Mouse (Mus musculus) megakaryocyte, embryonic 14.5 days (primary cell): ENCODE results near the gene Jagn1. TPM values are rescaled to one million over a fixed set of nuclear protein-coding genes. Genes with fewer than 3 reads are reported as not detected.
A peak's percentile ranks its signal among the peaks of the same experiment; 100 is the strongest.

ENCODE experiments used
- H3K27me3 ChIP-seq: replicated peaks from 2 replicates; pipeline ENCODE3; 2012; ENCODE audit warnings: inconsistent platforms
- H3K36me3 ChIP-seq: replicated peaks from 2 replicates; pipeline ENCODE3; 2012; ENCODE audit warnings: low read length, inconsistent platforms, mixed read lengths
- H3K4me1 ChIP-seq: 2 replicates; pipeline ENCODE4 v1.6.1; 2012; ENCODE audit warnings: inconsistent platforms
- H3K4me3 ChIP-seq: replicated peaks from 2 replicates; pipeline ENCODE3; 2012; ENCODE audit warnings: moderate library complexity, mild to moderate bottlenecking, inconsistent platforms
- H3K9me3 ChIP-seq: 2 replicates; pipeline ENCODE4 v1.6.1; 2012; ENCODE audit warnings: inconsistent platforms
- FLI1 ChIP-seq: IDR thresholded peaks from 2 replicates; pipeline ENCODE4 v1.6.1; 2012; ENCODE audit warnings: low read length, inconsistent platforms, mixed read lengths
- GATA1 ChIP-seq: IDR thresholded peaks from 3 replicates; pipeline ENCODE4 v1.6.1; 2012; ENCODE audit warnings: mixed read lengths, low read length, inconsistent platforms, borderline replicate concordance
- polyA plus RNA-seq: library from polyadenylated mRNA; stranded (reverse); fragments of >175 nt; gene quantifications from 2 replicates; pipeline ENCODE4 v1.2.3, GENCODE M21; 2012; ENCODE audit warnings: low replicate concordance; ENCODE audit not compliant: insufficient read depth

Gene Jagn1
- polyA plus RNA-seq, 1 experiment, result 10.3 TPM

DNA sequence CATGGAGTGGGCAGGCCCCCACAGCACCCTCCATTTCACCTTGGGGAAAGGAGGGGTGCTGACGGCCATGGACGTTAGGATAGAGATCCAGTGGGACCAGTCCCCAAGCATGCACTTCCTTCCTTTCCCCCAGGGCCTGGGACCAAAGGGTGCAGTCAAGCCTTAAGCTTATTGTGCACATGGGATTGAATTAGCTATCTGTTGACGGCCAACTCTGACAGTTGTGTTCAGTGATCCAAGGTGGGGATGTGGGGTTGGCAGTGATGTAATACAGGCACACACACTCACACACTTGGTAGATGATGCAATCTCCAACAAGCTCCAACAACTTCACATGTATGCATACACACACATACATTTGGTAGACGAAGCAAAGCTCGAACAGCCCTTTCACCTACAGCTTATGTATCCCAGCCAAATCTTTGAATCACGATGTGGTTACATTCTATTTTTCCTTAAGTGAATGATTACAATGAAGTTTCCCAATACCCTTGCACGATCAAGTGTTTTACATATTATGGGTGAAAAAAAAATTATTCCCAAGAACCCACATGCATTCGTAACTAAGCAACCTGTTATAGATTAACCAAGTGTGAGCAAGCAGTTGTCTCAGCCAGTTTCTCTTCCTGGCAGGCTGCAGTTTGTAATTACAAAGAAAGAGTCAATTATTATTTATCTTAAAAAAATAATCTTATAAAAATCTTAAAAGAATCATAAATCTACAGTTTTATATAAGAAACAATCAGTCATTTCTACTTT is 2.0 kb downstream of the Jagn1 start:
- H3K9me3 ChIP-seq, result no peaks in the 10 kb centered on the region

DNA sequence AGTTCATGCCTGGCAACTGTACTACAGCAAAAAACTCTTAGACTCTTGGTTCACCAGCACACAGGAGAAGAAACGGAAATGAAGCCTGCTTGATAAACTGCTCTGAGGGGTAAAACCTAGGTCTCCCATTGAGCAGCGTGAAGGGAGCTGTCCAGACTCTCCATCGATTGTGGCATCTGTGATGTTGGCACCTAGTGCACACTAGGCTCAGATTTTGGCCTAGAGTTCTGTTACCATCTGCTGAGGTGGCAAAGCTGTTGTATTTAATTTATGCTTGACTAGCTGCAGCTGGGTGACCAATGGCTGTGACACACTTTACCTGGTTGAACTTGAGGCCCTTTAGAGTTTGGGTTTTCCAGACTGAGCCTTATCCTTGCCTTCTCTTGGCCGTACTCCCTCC is 5.3 kb downstream of the Jagn1 start:
- peaks cover 6% of the 10 kb centered on the region for H3K27me3 ChIP-seq
- H3K9me3 ChIP-seq, result no peaks in the 10 kb centered on the region
- H3K4me1 ChIP-seq, result peaks cover 19% of the 10 kb centered on the region
- no peak for TF ChIP-seq FLI1
- TF ChIP-seq GATA1, result no peak
- peaks cover 41% of the 10 kb centered on the region for H3K36me3 ChIP-seq
- no peak overlapping the region for H3K4me3 ChIP-seq

More for the DNA sequence above, 2.0 kb downstream of the Jagn1 start:
- no peaks in the 10 kb centered on the region for H3K27me3 ChIP-seq
- peaks cover 31% of the 10 kb centered on the region for H3K4me1 ChIP-seq
- peaks cover 39% of the 10 kb centered on the region for H3K36me3 ChIP-seq
- no peak for TF ChIP-seq GATA1
- TF ChIP-seq FLI1, result no peak
- no peak overlapping the region for H3K4me3 ChIP-seq

GRCm38 (mm10) chr6:113451839-113452238 is 9.5 kb downstream of the Jagn1 start:
- TF ChIP-seq GATA1 (no peak), FLI1 (no peak)
- Histone ChIP-seq H3K9me3 (no peaks in the 10 kb centered on the region), H3K4me1 (peaks cover 7% of the 10 kb centered on the region), H3K36me3 (peaks cover 26% of the 10 kb centered on the region), H3K27me3 (peaks cover 6% of the 10 kb centered on the region), H3K4me3 (no peak overlapping the region)

- Histone ChIP-seq H3K4me3 (no peak overlapping the region), H3K27me3 (peaks cover 9% of the 10 kb centered on the region), H3K36me3 (no peaks in the 10 kb centered on the region), H3K4me1 (peaks cover 39% of the 10 kb centered on the region), H3K9me3 (no peaks in the 10 kb centered on the region)
- TF ChIP-seq FLI1, result no peak
- no peak for TF ChIP-seq GATA1
Observed at GRCm38 (mm10) chr6:113455007-113455406, 12.6 kb downstream of the Jagn1 start.

DNA sequence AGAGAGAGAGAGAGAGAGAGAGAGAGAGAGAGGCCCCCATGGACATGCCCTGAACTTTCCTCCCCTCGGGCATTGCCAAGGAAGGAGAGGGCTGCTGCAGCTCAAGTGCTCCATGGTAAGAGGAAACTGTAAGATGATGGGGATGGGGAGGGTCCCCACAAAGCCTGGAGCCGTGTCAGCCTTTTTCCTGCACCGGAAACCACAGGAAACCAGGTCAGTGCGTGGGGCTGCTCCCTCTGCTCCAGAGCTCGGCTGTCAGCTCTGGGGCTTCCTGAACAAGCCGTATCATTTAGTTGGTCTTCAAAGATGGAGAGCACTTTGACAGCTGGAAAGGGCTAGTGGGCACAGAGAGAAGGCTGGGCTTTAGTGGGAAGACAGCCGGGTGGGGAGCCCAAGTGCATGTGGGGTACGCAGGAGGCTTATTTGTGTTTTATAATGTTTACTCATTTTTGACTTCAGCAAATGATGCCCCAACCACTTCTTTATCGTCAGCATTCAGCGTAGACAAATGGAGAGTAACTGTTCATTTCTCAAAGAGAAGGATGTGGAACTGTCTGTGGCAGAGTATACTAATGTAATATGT is 15.7 kb downstream of the Jagn1 start, which contains the start of gene Il17re:
Gene Il17re, plus strand, starts transcription at position 533 of the 583 bp plus-strand sequence.
- Histone ChIP-seq H3K27me3 (peaks cover 3% of the 10 kb centered on the region), H3K4me3 (peak within 1 kb of the TSS; percentile 76), H3K4me1 (peaks cover 50% of the 10 kb centered on the region), H3K36me3 (no peaks in the 10 kb centered on the region), H3K9me3 (no peaks in the 10 kb centered on the region)
- no peak for TF ChIP-seq FLI1
- TF ChIP-seq GATA1, result no peak

DNA sequence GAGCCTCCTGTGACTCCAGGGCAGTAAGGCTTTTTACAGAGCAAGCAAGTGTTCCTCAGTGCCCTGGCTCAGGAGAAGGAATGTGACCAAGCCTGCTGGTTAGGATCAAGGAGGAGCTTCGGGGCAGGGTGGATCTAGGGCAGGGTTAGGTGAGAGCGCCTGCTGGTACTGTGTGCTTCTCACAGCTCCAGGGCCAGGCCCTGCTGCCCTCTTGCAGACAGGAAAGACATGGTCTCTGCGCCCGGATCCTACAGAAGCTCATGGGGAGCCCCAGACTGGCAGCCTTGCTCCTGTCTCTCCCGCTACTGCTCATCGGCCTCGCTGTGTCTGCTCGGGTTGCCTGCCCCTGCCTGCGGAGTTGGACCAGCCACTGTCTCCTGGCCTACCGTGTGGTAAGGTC is 16.3 kb downstream of the Jagn1 start:
- Histone ChIP-seq H3K27me3 (peaks cover 8% of the 10 kb centered on the region), H3K4me3 (peak overlapping the region; percentile 2), H3K4me1 (peaks cover 50% of the 10 kb centered on the region), H3K36me3 (no peaks in the 10 kb centered on the region), H3K9me3 (no peaks in the 10 kb centered on the region)
- no peak for TF ChIP-seq GATA1
- no peak for TF ChIP-seq FLI1

DNA sequence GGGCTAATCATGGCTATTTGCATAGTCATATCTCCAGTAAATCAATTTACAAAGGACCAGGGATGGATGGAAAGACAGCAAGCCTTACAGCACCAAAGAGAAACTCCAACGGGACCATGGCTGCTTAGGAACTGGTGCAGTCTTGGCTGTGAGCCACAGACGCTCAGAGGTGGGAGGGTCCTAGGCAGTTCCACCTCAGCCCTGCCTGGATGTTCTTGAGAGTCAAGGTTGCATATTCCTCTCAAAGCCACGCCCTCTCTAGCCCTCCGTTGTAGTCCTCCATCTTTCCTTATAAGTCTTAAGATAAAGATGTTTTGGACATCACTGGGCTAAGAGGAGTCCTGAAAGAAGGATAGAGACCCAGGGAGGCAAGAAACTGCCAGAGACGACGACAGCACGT is 21.7 kb downstream of the Jagn1 start:
- H3K9me3 ChIP-seq, result no peaks in the 10 kb centered on the region
- TF ChIP-seq GATA1 (no peak), FLI1 (no peak)
- no peaks in the 10 kb centered on the region for H3K36me3 ChIP-seq
- H3K4me1 ChIP-seq, result peaks cover 35% of the 10 kb centered on the region
- no peak overlapping the region for H3K4me3 ChIP-seq
- H3K27me3 ChIP-seq, result peaks cover 37% of the 10 kb centered on the region

- H3K4me3 ChIP-seq, result no peak overlapping the region
- peaks cover 49% of the 10 kb centered on the region for H3K27me3 ChIP-seq
- no peaks in the 10 kb centered on the region for H3K9me3 ChIP-seq
- H3K36me3 ChIP-seq, result no peaks in the 10 kb centered on the region
- TF ChIP-seq GATA1 (no peak), FLI1 (no peak)
- H3K4me1 ChIP-seq, result peaks cover 36% of the 10 kb centered on the region
Observed at GRCm38 (mm10) chr6:113465602-113466001, 23.2 kb downstream of the Jagn1 start.

GRCm38 (mm10) chr6:113468512-113468911 is 26.1 kb downstream of the Jagn1 start:
- Histone ChIP-seq H3K4me1 (peaks cover 36% of the 10 kb centered on the region), H3K4me3 (peak overlapping the region; percentile 92), H3K9me3 (no peaks in the 10 kb centered on the region), H3K27me3 (peaks cover 66% of the 10 kb centered on the region), H3K36me3 (no peaks in the 10 kb centered on the region)
- TF ChIP-seq FLI1, result no peak

DNA sequence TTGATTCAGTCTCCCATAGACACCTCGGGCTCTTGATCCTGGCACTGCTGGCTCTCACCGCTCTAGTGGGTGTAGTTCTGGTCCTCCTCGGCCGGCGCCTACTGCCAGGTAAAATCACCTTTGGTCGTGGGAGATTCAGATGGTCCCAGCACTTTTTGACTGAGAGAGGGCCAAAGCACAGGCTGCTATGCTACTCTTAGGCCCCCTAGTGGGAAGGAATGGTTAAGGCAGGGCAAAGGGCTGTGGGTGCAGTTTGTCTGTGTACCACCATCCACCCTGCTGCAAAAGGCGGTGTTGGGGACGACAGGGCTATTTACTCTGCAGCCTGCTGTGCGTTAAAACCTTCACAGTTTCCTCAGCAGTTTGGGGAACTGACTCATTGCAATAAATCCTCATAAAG is 26.7 kb downstream of the Jagn1 start:
- TF ChIP-seq GATA1 (no peak), FLI1 (no peak)
- Histone ChIP-seq H3K4me3 (peak overlapping the region; percentile 92), H3K9me3 (no peaks in the 10 kb centered on the region), H3K27me3 (peaks cover 67% of the 10 kb centered on the region), H3K36me3 (no peaks in the 10 kb centered on the region), H3K4me1 (peaks cover 36% of the 10 kb centered on the region)
